Mouse (Mus musculus): ENCODE data around the gene Zbtb46.

The Zbtb46 gene

GRCm38 (mm10) chr2:181364487-181364859, 94.8 kb downstream of the Zbtb46 start:
- no peak for DNase-seq (ENCODE audit: low spot score in 2 of 2)

- DNase-seq (ENCODE audit: low spot score in 2 of 2), result no peak
Measured at GRCm38 (mm10) chr2:181363946-181364345, 95.3 kb downstream of the Zbtb46 start.

GRCm38 (mm10) chr2:181356780-181357179, 102.4 kb downstream of the Zbtb46 start:
- DNase-seq (ENCODE audit: low spot score in 2 of 2), result no peak

GRCm38 (mm10) chr2:181342766-181343165, 116.5 kb downstream of the Zbtb46 start:
- DNase-seq (ENCODE audit: low spot score in 2 of 2), result no peak

GRCm38 (mm10) chr2:181340426-181340825, 118.8 kb downstream of the Zbtb46 start:
- DNase-seq (ENCODE audit: low spot score in 2 of 2), result no peak

Data from spleen, postnatal 14 days (tissue).